Mouse (Mus musculus) kidney, postnatal 4 days (tissue): ENCODE data around the gene Mafk.

Experiments used
- DNase-seq, 2 experiments: peaks; one replicate each; pipeline ENCODE4 v3.0.0; 2021; ENCODE audit warnings: mixed read lengths in 2 of 2

Mafk gene

GRCm38 (mm10) chr5:139796900-139797299 lies 5.6 kb downstream of the Mafk start:
- DNase-seq: peak; percentile 81 to 89

GRCm38 (mm10) chr5:139797473-139798167 lies 6.3 kb downstream of the Mafk start:
- peak; percentile 89 to 92 for DNase-seq

GRCm38 (mm10) chr5:139798168-139798900 lies 7.0 kb downstream of the Mafk start:
- no peak for DNase-seq

- DNase-seq: no peak
Observed at GRCm38 (mm10) chr5:139799041-139799440, 7.7 kb downstream of the Mafk start.

- no peak for DNase-seq
Observed at GRCm38 (mm10) chr5:139799801-139800590, 8.7 kb downstream of the Mafk start.

- DNase-seq: no peak
Observed at GRCm38 (mm10) chr5:139801231-139801630, 9.9 kb downstream of the Mafk start.

GRCm38 (mm10) chr5:139801880-139802279 lies 10.6 kb downstream of the Mafk start:
- no peak for DNase-seq

GRCm38 (mm10) chr5:139803165-139803564 lies 11.9 kb downstream of the Mafk start:
- DNase-seq: no peak

GRCm38 (mm10) chr5:139803601-139804102 lies 12.3 kb downstream of the Mafk start:
- peak; percentile 78 to 86 for DNase-seq

- DNase-seq: no peak
Observed at GRCm38 (mm10) chr5:139804107-139804551, 12.8 kb downstream of the Mafk start.

GRCm38 (mm10) chr5:139804573-139805111 lies 13.3 kb downstream of the Mafk start:
- no peak for DNase-seq

- no peak for DNase-seq
Observed at GRCm38 (mm10) chr5:139805924-139806323, 14.6 kb downstream of the Mafk start.

- DNase-seq: no peak
Observed at GRCm38 (mm10) chr5:139809397-139809796, 18.1 kb downstream of the Mafk start.

GRCm38 (mm10) chr5:139811677-139812397 lies 20.5 kb downstream of the Mafk start:
- no peak for DNase-seq

GRCm38 (mm10) chr5:139812398-139813125 lies 21.2 kb downstream of the Mafk start:
- peak in 1 of 2 experiments; percentile 18 for DNase-seq

- peak in 1 of 2 experiments; percentile 27 for DNase-seq
Observed at GRCm38 (mm10) chr5:139813126-139813490, 21.8 kb downstream of the Mafk start.

- DNase-seq: peak; percentile 68 to 82
Observed at GRCm38 (mm10) chr5:139813963-139814381, 22.7 kb downstream of the Mafk start.

- no peak for DNase-seq
Observed at GRCm38 (mm10) chr5:139815964-139816363, 24.7 kb downstream of the Mafk start.

- no peak for DNase-seq
Observed at GRCm38 (mm10) chr5:139816445-139816844, 25.1 kb downstream of the Mafk start.

GRCm38 (mm10) chr5:139817292-139817691 lies 26.0 kb downstream of the Mafk start:
- no peak for DNase-seq

- DNase-seq: no peak
Observed at GRCm38 (mm10) chr5:139818056-139818455, 26.7 kb downstream of the Mafk start.
